Mouse (Mus musculus): Measurements from ENCODE around the gene Ugt1a8. TPM values are rescaled to one million over a fixed set of nuclear protein-coding genes. Genes with fewer than 3 reads are reported as not detected.
"Not testable (repeated sequence)": the region's sequence is repeated elsewhere in the genome, so short reads cannot be mapped to it uniquely, and the experiment has no call there.

The Ugt1a8 gene
- polyA plus RNA-seq, 1 experiment = not detected

DNA sequence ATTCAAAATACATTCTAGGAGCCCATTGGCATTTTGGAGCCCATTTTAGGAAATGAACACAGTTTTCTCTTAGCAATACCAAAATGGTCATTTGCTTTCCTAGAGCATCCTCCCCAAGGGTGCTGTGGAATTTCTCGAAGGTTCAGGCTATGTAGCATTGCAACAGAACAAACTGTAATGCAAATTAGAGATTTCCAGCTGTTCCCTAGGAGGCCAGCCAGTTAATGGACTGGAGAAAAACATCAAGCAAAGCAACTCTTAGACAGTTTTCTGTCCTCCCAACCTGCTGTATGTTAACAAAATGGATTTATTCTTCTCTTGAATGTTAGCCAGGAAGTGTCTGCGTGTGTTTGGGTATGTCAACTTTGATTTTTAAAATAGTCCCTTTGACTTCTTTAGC, 49.0 kb downstream of the Ugt1a8 start:
- no peak for TF ChIP-seq CTCF (IDR thresholded peaks at IDR 0.05; ENCODE audit: insufficient read depth, low read depth, low read length)
- TF ChIP-seq POLR2A (IDR thresholded peaks at IDR 0.05; ENCODE audit: insufficient read depth, low read depth, low read length) = no peak
- WGBS = 75% methylated on average over 2 of the region's 2 CpGs

DNA sequence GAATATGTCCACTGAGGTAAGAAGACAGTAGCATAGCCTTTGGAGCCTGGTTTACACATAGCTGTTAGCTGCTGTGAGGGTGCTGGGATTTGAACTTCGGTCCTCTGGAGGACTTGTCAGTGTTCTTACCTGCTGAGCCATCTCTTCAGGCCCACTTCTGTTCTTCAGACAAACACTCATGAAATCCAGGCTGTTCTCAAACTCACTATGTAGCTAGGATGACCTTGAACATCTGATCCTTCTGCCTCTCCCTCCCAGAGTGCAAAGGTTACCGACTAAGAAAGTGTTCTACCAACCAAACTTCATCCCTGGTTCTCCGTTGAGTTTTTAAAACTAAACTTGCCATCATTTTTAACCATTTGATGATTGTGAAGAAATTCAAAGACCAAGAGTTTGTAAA, 49.7 kb downstream of the Ugt1a8 start:
- Histone ChIP-seq H3K27ac (ENCODE audit: insufficient read depth, low read depth, low read length) (no peak overlapping the region), H3K4me1 (ENCODE audit: control insufficient read depth, insufficient read depth, low read length) (no peaks in the 10 kb centered on the region), H3K4me3 (ENCODE audit: insufficient read depth, low read depth, low read length) (no peak overlapping the region)
- TF ChIP-seq CTCF (IDR thresholded peaks at IDR 0.05; ENCODE audit: insufficient read depth, low read depth, low read length) = no peak
- no peak for TF ChIP-seq POLR2A (IDR thresholded peaks at IDR 0.05; ENCODE audit: insufficient read depth, low read depth, low read length)
- WGBS = 87% methylated on average over 3 of the region's 3 CpGs

More for the DNA sequence above, 49.0 kb downstream of the Ugt1a8 start:
- no peaks in the 10 kb centered on the region for H3K4me1 ChIP-seq (ENCODE audit: control insufficient read depth, insufficient read depth, low read length)
- no peak overlapping the region for H3K27ac ChIP-seq (ENCODE audit: insufficient read depth, low read depth, low read length)
- H3K4me3 ChIP-seq (ENCODE audit: insufficient read depth, low read depth, low read length) = no peak overlapping the region

- Histone ChIP-seq H3K4me3 (ENCODE audit: insufficient read depth, low read depth, low read length) (no peak overlapping the region), H3K4me1 (ENCODE audit: control insufficient read depth, insufficient read depth, low read length) (no peaks in the 10 kb centered on the region), H3K27ac (ENCODE audit: insufficient read depth, low read depth, low read length) (no peak overlapping the region)
- WGBS = 98% methylated on average over 1 of the region's 1 CpGs
- TF ChIP-seq CTCF (IDR thresholded peaks at IDR 0.05; ENCODE audit: insufficient read depth, low read depth, low read length) = no peak
- no peak for TF ChIP-seq POLR2A (IDR thresholded peaks at IDR 0.05; ENCODE audit: insufficient read depth, low read depth, low read length)
Measured at GRCm38 (mm10) chr1:88138145-88138544, 50.5 kb downstream of the Ugt1a8 start.

- WGBS = 45% methylated on average over 1 of the region's 1 CpGs
- H3K27ac ChIP-seq (ENCODE audit: insufficient read depth, low read depth, low read length); H3K4me1 ChIP-seq (ENCODE audit: control insufficient read depth, insufficient read depth, low read length): not testable (repeated sequence)
Measured at GRCm38 (mm10) chr1:88140492-88140891, 52.9 kb downstream of the Ugt1a8 start.

DNA sequence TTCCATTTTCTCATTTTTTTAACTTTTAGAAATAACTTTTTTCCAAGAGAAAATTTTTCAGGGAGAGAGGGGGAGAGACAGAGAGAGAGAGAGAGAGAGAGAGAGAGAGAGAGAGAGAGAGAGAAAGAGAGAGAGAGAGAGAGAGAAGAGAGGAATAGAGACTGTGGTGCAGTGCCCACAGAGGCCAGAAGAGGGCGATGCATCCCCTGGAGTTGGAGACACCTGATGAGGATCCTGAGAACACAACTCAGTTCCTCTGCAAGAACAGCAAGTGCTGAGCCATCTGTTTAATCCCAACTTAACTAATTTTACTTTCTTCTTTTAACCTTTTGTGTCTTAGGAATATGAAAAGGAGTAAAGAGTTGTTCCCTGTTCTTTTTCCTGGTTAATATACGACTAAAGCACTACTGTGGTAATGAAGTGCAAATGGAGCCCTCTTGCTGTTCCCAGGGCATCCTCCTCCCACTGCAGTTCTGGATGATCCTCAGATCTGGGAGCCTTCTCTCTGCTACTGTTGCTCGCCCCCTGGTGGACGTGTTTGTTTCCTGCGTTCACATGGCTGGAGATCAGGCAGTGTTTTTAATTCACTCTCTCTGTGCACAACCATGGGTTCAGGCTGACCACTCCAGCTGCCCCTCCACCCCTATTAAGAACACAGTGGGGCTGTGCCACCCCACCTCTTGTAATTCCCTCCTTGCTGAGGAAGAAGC, 56.5 kb downstream of the Ugt1a8 start:
- not testable (repeated sequence) for H3K4me1 ChIP-seq (ENCODE audit: control insufficient read depth, insufficient read depth, low read length)
- 3% methylated on average over 5 of the region's 5 CpGs for WGBS

More at GRCm38 (mm10) chr1:88140492-88140891, 52.9 kb downstream of the Ugt1a8 start:
- H3K4me3 ChIP-seq (ENCODE audit: insufficient read depth, low read depth, low read length) = not testable (repeated sequence)

GRCm38 (mm10) chr1:88145278-88145677, 57.7 kb downstream of the Ugt1a8 start:
- H3K4me1 ChIP-seq (ENCODE audit: control insufficient read depth, insufficient read depth, low read length); H3K27ac ChIP-seq (ENCODE audit: insufficient read depth, low read depth, low read length); H3K4me3 ChIP-seq (ENCODE audit: insufficient read depth, low read depth, low read length): not testable (repeated sequence)
- 81% methylated on average over 2 of the region's 2 CpGs for WGBS

More for the DNA sequence above, 56.5 kb downstream of the Ugt1a8 start:
- not testable (repeated sequence) for H3K4me3 ChIP-seq (ENCODE audit: insufficient read depth, low read depth, low read length); H3K27ac ChIP-seq (ENCODE audit: insufficient read depth, low read depth, low read length)

DNA sequence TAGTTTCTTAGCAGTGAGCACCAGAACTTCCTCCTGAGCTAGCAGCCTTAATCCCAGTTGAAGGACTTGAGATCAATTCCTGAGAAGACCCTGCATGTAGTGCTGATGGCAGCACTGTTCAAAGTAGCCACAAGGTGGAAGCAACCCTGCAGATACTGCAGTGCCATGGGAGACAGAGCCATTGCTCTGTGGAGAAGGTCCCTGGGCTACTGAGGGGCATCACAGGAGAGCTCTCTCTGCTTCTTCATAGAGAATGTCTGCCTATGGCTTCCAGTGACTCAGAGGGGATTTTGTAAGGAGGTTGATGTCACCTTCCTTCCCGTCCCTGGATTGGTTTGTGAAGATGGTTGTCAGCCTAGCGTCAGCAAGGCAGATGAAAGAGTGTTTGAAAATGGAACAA, 62.5 kb downstream of the Ugt1a8 start:
- not testable (repeated sequence) for H3K27ac ChIP-seq (ENCODE audit: insufficient read depth, low read depth, low read length); H3K4me3 ChIP-seq (ENCODE audit: insufficient read depth, low read depth, low read length); H3K4me1 ChIP-seq (ENCODE audit: control insufficient read depth, insufficient read depth, low read length)
- 76% methylated on average over 2 of the region's 2 CpGs for WGBS

- no peak for TF ChIP-seq POLR2A (IDR thresholded peaks at IDR 0.05; ENCODE audit: insufficient read depth, low read depth, low read length)
- no peak for TF ChIP-seq CTCF (IDR thresholded peaks at IDR 0.05; ENCODE audit: insufficient read depth, low read depth, low read length)
- H3K4me3 ChIP-seq (ENCODE audit: insufficient read depth, low read depth, low read length) = no peak overlapping the region
- no peak overlapping the region for H3K27ac ChIP-seq (ENCODE audit: insufficient read depth, low read depth, low read length)
- no peaks in the 10 kb centered on the region for H3K4me1 ChIP-seq (ENCODE audit: control insufficient read depth, insufficient read depth, low read length)
- 80% methylated on average over 2 of the region's 2 CpGs for WGBS
Measured at GRCm38 (mm10) chr1:88158430-88158829, 70.8 kb downstream of the Ugt1a8 start.

- TF ChIP-seq POLR2A (IDR thresholded peaks at IDR 0.05; ENCODE audit: insufficient read depth, low read depth, low read length) = no peak
- no peak for TF ChIP-seq CTCF (IDR thresholded peaks at IDR 0.05; ENCODE audit: insufficient read depth, low read depth, low read length)
- Histone ChIP-seq H3K4me1 (ENCODE audit: control insufficient read depth, insufficient read depth, low read length) (no peaks in the 10 kb centered on the region), H3K4me3 (ENCODE audit: insufficient read depth, low read depth, low read length) (no peak within 1 kb of the TSS), H3K27ac (ENCODE audit: insufficient read depth, low read depth, low read length) (no peak within 1 kb of the TSS)
- WGBS = 86% methylated on average over 5 of the region's 5 CpGs
Measured at GRCm38 (mm10) chr1:88165711-88166110, 78.1 kb downstream of the Ugt1a8 start, which contains the start of gene Ugt1a5. Gene Ugt1a5, plus strand, starts transcription at chr1:88166012.

- 83% methylated on average over 7 of the region's 7 CpGs for WGBS
- H3K4me3 ChIP-seq (ENCODE audit: insufficient read depth, low read depth, low read length); H3K27ac ChIP-seq (ENCODE audit: insufficient read depth, low read depth, low read length); H3K4me1 ChIP-seq (ENCODE audit: control insufficient read depth, insufficient read depth, low read length): not testable (repeated sequence)
Measured at GRCm38 (mm10) chr1:88172190-88172589, 84.6 kb downstream of the Ugt1a8 start.

All from olfactory bulb, adult 2 months (tissue).